Mouse (Mus musculus): ENCODE measurements around the gene Mettl1.

- TF ChIP-seq POLR2A (IDR thresholded peaks at IDR 0.05; ENCODE audit: extremely low read depth, insufficient read depth, low read length) (no peak), CTCF (IDR thresholded peaks at IDR 0.05; ENCODE audit: extremely low read depth, insufficient read depth, low read length) (no peak)
These were observed 39.2 kb upstream of the Mettl1 start for GRCm38 (mm10) chr10:127002056-127002455.

Data from cortical plate, adult 2 months (tissue).